Mouse (Mus musculus) heart, embryonic 11.5 days (tissue): ENCODE measurements at regions not wholly inside any gene's neighbourhood (a gene's known extent, or its start where the extent isn't known, plus 50 kb on each side); places are given as distances from the start of the nearest gene placed in this dataset.

Source experiments
- ATAC-seq: fragments of 200-750 bp; cut with Nextera tagmentation; replicated peaks from 2 replicates; pipeline ENCODE4 v1.8.0; 2017; ENCODE audit warnings: moderate library complexity; ENCODE audit not compliant: insufficient number of reproducible peaks, low FRiP score, low TSS enrichment
- H3K27ac ChIP-seq: fragments of 300-500 bp; sonication (generic); 2 replicates; pipeline ENCODE4 v1.5.1; 2014; ENCODE audit warnings: mild to moderate bottlenecking, low read depth, low read length
- H3K27me3 ChIP-seq: fragments of 300-500 bp; sonication (generic); 2 replicates; pipeline ENCODE4 v1.6.1; 2014; ENCODE audit warnings: mild to moderate bottlenecking, low read length, mixed read lengths; ENCODE audit not compliant: control insufficient read depth, insufficient read depth
- H3K36me3 ChIP-seq: fragments of 300-500 bp; sonication (generic); 2 replicates; pipeline ENCODE4 v1.6.1; 2014; ENCODE audit warnings: mild to moderate bottlenecking, low read length, moderate library complexity, mixed read lengths; ENCODE audit not compliant: control insufficient read depth, insufficient read depth
- H3K4me1 ChIP-seq: fragments of 300-500 bp; sonication (generic); 2 replicates; pipeline ENCODE4 v1.6.1; 2014; ENCODE audit warnings: low read length; ENCODE audit not compliant: control insufficient read depth, insufficient read depth
- H3K4me2 ChIP-seq: fragments of 300-500 bp; sonication (generic); 2 replicates; pipeline ENCODE4 v1.6.1; 2014; ENCODE audit warnings: mild to moderate bottlenecking, moderate library complexity
- H3K4me3 ChIP-seq: fragments of 300-500 bp; sonication (generic); 2 replicates; pipeline ENCODE4 v1.5.1; 2014; ENCODE audit warnings: low read depth, low read length
- H3K9ac ChIP-seq: fragments of 300-500 bp; sonication (generic); 2 replicates; pipeline ENCODE4 v1.6.1; 2014; ENCODE audit warnings: mild to moderate bottlenecking, low read depth, low read length, moderate library complexity
- H3K9me3 ChIP-seq: fragments of 300-500 bp; sonication (generic); replicated peaks from 2 replicates; pipeline ENCODE4 v1.6.1; 2016; ENCODE audit warnings: low read length; ENCODE audit not compliant: control insufficient read depth
- WGBS: fragments of 180-500 bp; shearing (Covaris S2); extraction: QIAGEN DNeasy Blood & Tissue Kit; methylation state at CpG from one replicate; pipeline ENCODE4 v1.1.7; 2014; ENCODE audit not compliant: insufficient replicate concordance; 5-methylcytosine and 5-hydroxymethylcytosine counted together

- 86% methylated on average over 10 of the region's 10 CpGs for WGBS
- no peak for ATAC-seq
- H3K4me1 ChIP-seq: peaks cover 4% of the 10 kb centered on the region
These were observed 188.1 kb downstream of the 1500009L16Rik start for GRCm38 (mm10) chr10:83910649-83911370.

GRCm38 (mm10) chr10:83914401-83915132 lies 191.9 kb downstream of the 1500009L16Rik start:
- Histone ChIP-seq H3K4me2 (no peak overlapping the region), H3K27ac (no peak overlapping the region), H3K4me1 (peaks cover 2% of the 10 kb centered on the region), H3K9ac (no peak overlapping the region), H3K4me3 (no peak overlapping the region), H3K9me3 (peaks cover 2% of the 10 kb centered on the region; the same call in 1 of the 2 replicates), H3K36me3 (no peaks in the 10 kb centered on the region), H3K27me3 (no peaks in the 10 kb centered on the region)
- no peak for ATAC-seq
- 52% methylated on average over 12 of the region's 12 CpGs for WGBS

More at GRCm38 (mm10) chr10:83910649-83911370, 188.1 kb downstream of the 1500009L16Rik start:
- H3K27me3 ChIP-seq: no peaks in the 10 kb centered on the region
- H3K9ac ChIP-seq: no peak overlapping the region
- no peak overlapping the region for H3K4me2 ChIP-seq
- no peak overlapping the region for H3K27ac ChIP-seq
- no peak overlapping the region for H3K4me3 ChIP-seq
- no peaks in the 10 kb centered on the region for H3K36me3 ChIP-seq
- no peaks in the 10 kb centered on the region for H3K9me3 ChIP-seq

- Histone ChIP-seq H3K27ac (no peak overlapping the region), H3K4me2 (no peak overlapping the region), H3K9ac (no peak overlapping the region), H3K4me3 (no peak overlapping the region), H3K27me3 (no peaks in the 10 kb centered on the region), H3K4me1 (peaks cover 2% of the 10 kb centered on the region), H3K36me3 (no peaks in the 10 kb centered on the region), H3K9me3 (peaks cover 6% of the 10 kb centered on the region)
- WGBS: 62% methylated on average over 9 of the region's 9 CpGs
- ATAC-seq: no peak
These were observed 192.6 kb downstream of the 1500009L16Rik start for GRCm38 (mm10) chr10:83915133-83915730.

- Histone ChIP-seq H3K9me3 (no peaks in the 10 kb centered on the region), H3K4me1 (no peaks in the 10 kb centered on the region), H3K36me3 (no peaks in the 10 kb centered on the region), H3K27me3 (no peaks in the 10 kb centered on the region), H3K27ac (no peak overlapping the region), H3K4me2 (no peak overlapping the region), H3K4me3 (no peak overlapping the region), H3K9ac (no peak overlapping the region)
- WGBS: 73% methylated on average over 4 of the region's 4 CpGs
- ATAC-seq: no peak
These were observed 204.3 kb downstream of the 1500009L16Rik start for GRCm38 (mm10) chr10:83926990-83927389.

GRCm38 (mm10) chr10:83927554-83927953 lies 204.9 kb downstream of the 1500009L16Rik start:
- no peaks in the 10 kb centered on the region for H3K4me1 ChIP-seq
- H3K4me2 ChIP-seq: no peak overlapping the region
- 78% methylated on average over 2 of the region's 2 CpGs for WGBS
- H3K9me3 ChIP-seq: no peaks in the 10 kb centered on the region
- H3K9ac ChIP-seq: no peak overlapping the region
- ATAC-seq: no peak
- no peaks in the 10 kb centered on the region for H3K27me3 ChIP-seq
- H3K27ac ChIP-seq: no peak overlapping the region
- H3K4me3 ChIP-seq: no peak overlapping the region
- H3K36me3 ChIP-seq: no peaks in the 10 kb centered on the region

GRCm38 (mm10) chr10:83931758-83932157 lies 209.1 kb downstream of the 1500009L16Rik start:
- 74% methylated on average over 3 of the region's 3 CpGs for WGBS

GRCm38 (mm10) chr10:83933201-83933600 lies 210.5 kb downstream of the 1500009L16Rik start:
- Histone ChIP-seq H3K9ac (no peak overlapping the region), H3K36me3 (no peaks in the 10 kb centered on the region), H3K4me3 (no peak overlapping the region), H3K27ac (no peak overlapping the region), H3K9me3 (no peaks in the 10 kb centered on the region), H3K4me2 (no peak overlapping the region), H3K4me1 (peaks cover 5% of the 10 kb centered on the region; the same call in 1 of the 2 replicates), H3K27me3 (no peaks in the 10 kb centered on the region)
- no peak for ATAC-seq
- 77% methylated on average over 7 of the region's 7 CpGs for WGBS

More at GRCm38 (mm10) chr10:83931758-83932157, 209.1 kb downstream of the 1500009L16Rik start:
- Histone ChIP-seq H3K4me3 (no peak overlapping the region), H3K27me3 (no peaks in the 10 kb centered on the region), H3K9ac (no peak overlapping the region), H3K27ac (no peak overlapping the region), H3K4me2 (no peak overlapping the region), H3K36me3 (no peaks in the 10 kb centered on the region), H3K9me3 (no peaks in the 10 kb centered on the region), H3K4me1 (no peaks in the 10 kb centered on the region; the same call in 1 of the 2 replicates)
- ATAC-seq: no peak

GRCm38 (mm10) chr10:83934498-83934897 lies 211.8 kb downstream of the 1500009L16Rik start:
- 56% methylated on average over 3 of the region's 3 CpGs for WGBS

More at GRCm38 (mm10) chr10:83934498-83934897, 211.8 kb downstream of the 1500009L16Rik start:
- Histone ChIP-seq H3K9me3 (no peaks in the 10 kb centered on the region), H3K36me3 (no peaks in the 10 kb centered on the region), H3K4me2 (no peak overlapping the region), H3K27me3 (no peaks in the 10 kb centered on the region), H3K27ac (no peak overlapping the region), H3K4me1 (peaks cover 5% of the 10 kb centered on the region; the same call in 1 of the 2 replicates), H3K9ac (no peak overlapping the region), H3K4me3 (no peak overlapping the region)
- ATAC-seq: no peak
